Mouse (Mus musculus) T-cell, adult 66 days (primary cell): ENCODE data around the gene Ckap2. TPM values are rescaled to one million over a fixed set of nuclear protein-coding genes. Genes with fewer than 3 reads are reported as not detected.

ENCODE experiments used
- total RNA-seq, 2 experiments: library from RNA; stranded (reverse); gene quantifications; 3 replicates in 1 of 2; 4 replicates in 1 of 2; pipeline ENCODE4 v1.2.4; 2023

Gene Ckap2
- 1 to 10 TPM; 5.6 to 6.9 TPM for total RNA-seq

GRCm38 (mm10) chr8:22185431-22186397, at the start of gene Ckap2:
Ckap2 (minus strand) TSS chr8:22185819.

GRCm38 (mm10) chr8:22227061-22227877, 41.6 kb upstream of the Ckap2 start, which contains the start of gene Thsd1:
Thsd1 (plus strand) TSS chr8:22227313.

GRCm38 (mm10) chr8:22192660-22193431, 7.2 kb upstream of the Ckap2 start, which contains the start of gene Vps36:
Vps36 (plus strand) TSS chr8:22192809.

GRCm38 (mm10) chr8:22166080-22166603, 19.5 kb downstream of the Ckap2 start, which contains the start of gene Nek3:
Nek3 (minus strand) TSS chr8:22166435.

GRCm38 (mm10) chr8:22124220-22125152, 61.1 kb downstream of the Ckap2 start, which contains the start of gene Nek5:
Nek5 (minus strand) TSS chr8:22125053.

Other genes starting within 250 kb of the Ckap2 start
- gene Defb35, start 247.5 kb downstream of the Ckap2 start, total RNA-seq = not detected
- gene Defb13, start 239.1 kb downstream of the Ckap2 start, total RNA-seq = not detected
- gene Fam90a1a, start 227.1 kb downstream of the Ckap2 start, total RNA-seq = not detected
- not detected for gene Ccdc70, start 216.0 kb downstream of the Ckap2 start, total RNA-seq
- under 1 TPM in 1 of 2 experiments, not detected in 1; 0.53 TPM for gene Atp7b, start 125.5 kb downstream of the Ckap2 start, total RNA-seq
- 10 to 100 TPM; 22.5 to 24.1 TPM for gene Alg11, start 125.1 kb downstream of the Ckap2 start, total RNA-seq
- not detected for gene Nek5, start 60.8 kb downstream of the Ckap2 start, total RNA-seq
- gene Nek3, start 19.4 kb downstream of the Ckap2 start, total RNA-seq = 1 to 10 TPM; 5.7 to 8.2 TPM
- gene Vps36, start 7.0 kb upstream of the Ckap2 start, total RNA-seq = 10 to 100 TPM; 28.0 to 39.3 TPM
- under 1 TPM; 0.21 to 0.64 TPM for gene Thsd1, start 41.5 kb upstream of the Ckap2 start, total RNA-seq
- not detected for gene Tpte, start 97.6 kb upstream of the Ckap2 start, total RNA-seq
- gene Slc25a15, start 212.8 kb upstream of the Ckap2 start, total RNA-seq = 1 to 10 TPM; 5.9 to 6.8 TPM
- 10 to 100 TPM; 13.0 to 16.2 TPM for gene Mrps31, start 225.5 kb upstream of the Ckap2 start, total RNA-seq